ENCODE assay signal across 21 mouse cellular contexts in the genomic region with DNA sequence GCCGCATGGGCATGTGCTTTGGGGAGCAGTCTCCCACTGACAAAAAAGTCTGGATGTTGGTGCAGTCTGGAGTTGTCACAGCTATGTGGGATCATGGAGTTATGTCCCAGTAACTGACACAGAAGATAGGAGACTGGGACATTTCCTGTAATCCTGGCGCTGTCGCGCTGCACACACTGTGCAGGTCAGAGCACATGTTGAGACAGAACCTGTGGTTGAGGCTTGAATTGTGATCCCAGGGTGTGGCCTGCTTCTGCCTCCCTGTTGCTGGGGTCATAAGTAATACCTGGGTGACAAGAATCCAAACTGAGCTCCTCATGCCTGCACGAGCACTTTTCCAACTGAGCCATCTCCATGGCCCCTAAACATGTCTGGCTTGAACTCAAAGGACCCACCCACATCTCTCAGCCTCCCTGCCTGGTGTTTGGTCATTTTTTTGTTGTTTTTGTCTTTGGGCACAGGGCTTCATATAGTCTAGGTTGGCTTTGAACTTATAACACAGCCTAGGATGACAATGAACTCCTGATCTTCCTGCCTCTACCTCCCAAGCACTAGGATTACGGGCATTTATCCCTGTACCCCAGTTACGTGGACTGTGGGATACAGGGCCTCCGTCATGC. TPM values are rescaled to one million over a fixed set of nuclear protein-coding genes. Genes with fewer than 3 reads are reported as not detected.
"Had no signal": no experiment of that assay in that cellular context is flagged by ENCODE, and none has a peak within 500 bp of the region (broad histone marks: within the 10 kb centered on the region; RNA-seq: fewer than 3 reads in every experiment).

No protein-coding gene starts in this region.

- H3K27ac ChIP-seq: kidney, postnatal 0 days; limb, embryonic 13.5 days; lung, embryonic 15.5 days; macrophage; midbrain, embryonic 15.5 days; neural tube, embryonic 13.5 days had no signal

- H3K27me3 ChIP-seq: limb, embryonic 13.5 days; liver, embryonic 15.5 days; lung, embryonic 15.5 days; midbrain, embryonic 15.5 days; neural tube, embryonic 13.5 days had no signal

- H3K9ac ChIP-seq: limb, embryonic 13.5 days; liver, embryonic 15.5 days; lung, embryonic 15.5 days; midbrain, embryonic 15.5 days; neural tube, embryonic 13.5 days had no signal

- DNase-seq: kidney, adult 11 months; kidney, adult 9 months; kidney, postnatal 36 days; lung, postnatal 14 days; retina, postnatal 1 day; right cerebral cortex, postnatal 4 days; spleen, adult 18-20 months; thymus, adult 2 months; thymus, postnatal 25 days had no signal

- H3K9me3 ChIP-seq: limb, embryonic 13.5 days; liver, embryonic 15.5 days; lung, embryonic 15.5 days; megakaryocyte, embryonic 14.5 days; midbrain, embryonic 15.5 days; neural tube, embryonic 13.5 days had no signal

- H3K4me3 ChIP-seq: limb, embryonic 13.5 days; liver, embryonic 15.5 days; lung, embryonic 15.5 days; megakaryocyte, embryonic 14.5 days; midbrain, embryonic 15.5 days; neural tube, embryonic 13.5 days had no signal

- H3K4me2 ChIP-seq: limb, embryonic 13.5 days; lung, embryonic 15.5 days; midbrain, embryonic 11.5 days; midbrain, embryonic 15.5 days; neural tube, embryonic 13.5 days had no signal

- ATAC-seq: midbrain, embryonic 15.5 days had no signal

RNA-seq across cellular contexts. Expression of gene Gm45808, which starts 5.7 kb away (rescaled TPM):
- total RNA-seq: left cerebral cortex, postnatal 10 days; left cerebral cortex, postnatal 4 days; monocyte, adult 5-6 weeks had no signal
- polyA plus RNA-seq: kidney, postnatal 0 days; limb, embryonic 13.5 days; liver, embryonic 15.5 days; lung, embryonic 15.5 days; macrophage; midbrain, embryonic 11.5 days; midbrain, embryonic 15.5 days; neural tube, embryonic 13.5 days; thymus, adult 2 months had no signal

RNA-seq across cellular contexts. Expression of gene Tulp2, which starts 10.7 kb away (rescaled TPM):
- total RNA-seq: left cerebral cortex, postnatal 10 days had no signal
- polyA plus RNA-seq: macrophage had no signal
